ENCODE assay signal across 15 mouse cellular contexts in genomic region chr12:29657061-29657460, GRCm38 (mm10).
DNase-seq lines count a peak whose midpoint lies in the region; ATAC-seq and TF ChIP-seq lines count a peak whose summit lies in the region.
"Had no signal": no experiment of that assay in that cellular context is flagged by ENCODE, and none has a peak within 500 bp of the region (broad histone marks: within the 10 kb centered on the region; RNA-seq: fewer than 3 reads in every experiment).

No protein-coding gene starts in this region.

- no peak overlapping the region for H3K9ac ChIP-seq in hindbrain, embryonic 15.5 days
- H3K9ac ChIP-seq in liver, embryonic 11.5 days (ENCODE audit: low read depth, low read length): no peak overlapping the region
- H3K9ac ChIP-seq: liver, embryonic 13.5 days had no signal

- ATAC-seq in hindbrain, embryonic 15.5 days (ENCODE audit: low FRiP score, low read depth): no peak
- no peak for ATAC-seq in liver, embryonic 11.5 days (replicated peaks; ENCODE audit: low FRiP score)

- no peak for TF ChIP-seq CTCF in kidney, adult 2 months (conservative IDR thresholded peaks at IDR 0.05; ENCODE audit: insufficient read depth, insufficient read length, low read depth, low read length)

- no peaks in the 10 kb centered on the region for H3K27me3 ChIP-seq in kidney, adult 2 months (replicated peaks; ENCODE audit: control insufficient read depth, insufficient read depth, low read length)
- H3K27me3 ChIP-seq in hindbrain, embryonic 15.5 days: no peaks in the 10 kb centered on the region
- H3K27me3 ChIP-seq in liver, embryonic 11.5 days (replicated peaks; ENCODE audit: control insufficient read depth, insufficient read depth, low read length): no peaks in the 10 kb centered on the region
- H3K27me3 ChIP-seq: liver, embryonic 13.5 days had no signal

- no peaks in the 10 kb centered on the region for H3K9me3 ChIP-seq in hindbrain, embryonic 15.5 days
- no peaks in the 10 kb centered on the region for H3K9me3 ChIP-seq in liver, embryonic 11.5 days (ENCODE audit: control insufficient read depth, low read length)
- H3K9me3 ChIP-seq: liver, embryonic 13.5 days had no signal

- no peak overlapping the region for H3K4me3 ChIP-seq in kidney, adult 2 months (ENCODE audit: insufficient read depth, low read depth, low read length)
- H3K4me3 ChIP-seq in hindbrain, embryonic 15.5 days: no peak overlapping the region
- no peak overlapping the region for H3K4me3 ChIP-seq in liver, embryonic 11.5 days (ENCODE audit: low read depth, low read length)
- H3K4me3 ChIP-seq: liver, embryonic 13.5 days had no signal

- peak; percentile 38 for DNase-seq in cerebellum, adult 9-10 months
- no peak for DNase-seq in cerebellum, adult 11-12 months
- DNase-seq in kidney, adult 2 months: peak; percentile 29
- DNase-seq in kidney, adult 18-20 months: no peak
- DNase-seq in 3T3-L1 (ENCODE audit: low read depth, low spot score): peak; percentile 2
- no peak for DNase-seq in thymus, postnatal 14 days
- no peak for DNase-seq in liver, embryonic 11.5 days (ENCODE audit: low spot score)
- DNase-seq: B cell, adult 2 months; kidney, postnatal 4 days; liver, embryonic 13.5 days; right cerebral cortex, adult 18-20 months; thymus, adult 2 months had no signal

- H3K4me2 ChIP-seq in hindbrain, embryonic 15.5 days: no peak overlapping the region
- no peak overlapping the region for H3K4me2 ChIP-seq in liver, embryonic 11.5 days
- H3K4me2 ChIP-seq: liver, embryonic 13.5 days had no signal

- H3K27ac ChIP-seq in kidney, adult 2 months (ENCODE audit: insufficient read depth, low read depth, low read length): no peak overlapping the region
- peak overlapping the region; percentile 84 for H3K27ac ChIP-seq in hindbrain, embryonic 15.5 days (replicated peaks)
- no peak overlapping the region for H3K27ac ChIP-seq in liver, embryonic 11.5 days (ENCODE audit: low read depth, low read length)
- H3K27ac ChIP-seq: liver, embryonic 13.5 days; macrophage had no signal

- TF ChIP-seq POLR2A in kidney, adult 2 months (IDR thresholded peaks at IDR 0.05; ENCODE audit: low read depth, low read length): no peak

- 42% methylated on average over 3 of the region's 3 CpGs for WGBS in kidney, adult 2 months
- WGBS in hindbrain, embryonic 15.5 days: 50% methylated on average over 3 of the region's 3 CpGs
- whole genome bisulfite sequencing in liver, embryonic 11.5 days: 52% methylated on average over 3 of the region's 3 CpGs

- H3K4me1 ChIP-seq in kidney, adult 2 months (ENCODE audit: control insufficient read depth, insufficient read depth, low read length): no peaks in the 10 kb centered on the region
- H3K4me1 ChIP-seq in hindbrain, embryonic 15.5 days (replicated peaks): peaks cover 46% of the 10 kb centered on the region
- H3K4me1 ChIP-seq in liver, embryonic 11.5 days (replicated peaks; ENCODE audit: control insufficient read depth, insufficient read depth, low read length): no peaks in the 10 kb centered on the region
- H3K4me1 ChIP-seq: liver, embryonic 13.5 days had no signal

- H3K36me3 ChIP-seq in kidney, adult 2 months (ENCODE audit: control insufficient read depth, insufficient read depth, low read length): no peaks in the 10 kb centered on the region
- H3K36me3 ChIP-seq in hindbrain, embryonic 15.5 days: no peaks in the 10 kb centered on the region
- no peaks in the 10 kb centered on the region for H3K36me3 ChIP-seq in liver, embryonic 11.5 days (ENCODE audit: control insufficient read depth, insufficient read depth, low read length)
- H3K36me3 ChIP-seq: G1E; liver, embryonic 13.5 days had no signal

Comparison
In these comparisons a context has a peak if more than half of its experiments do, and no peak if none do; other contexts are left out.
1. DNase-seq: peak in cerebellum, adult 9-10 months (single experiment), kidney, adult 2 months (single experiment) and 3T3-L1 (single experiment); none in cerebellum, adult 11-12 months (single experiment), kidney, adult 18-20 months (single experiment), thymus, postnatal 14 days (single experiment) and liver, embryonic 11.5 days (single experiment).